Mouse (Mus musculus) c-Kit-positive CD71-negative TER-119-negative erythroid progenitor cells, embryonic 14.5 days (primary cell): ENCODE measurements at regions not wholly inside any gene's neighbourhood (a gene's known extent, or its start where the extent isn't known, plus 50 kb on each side); places are given as distances from the start of the nearest gene placed in this dataset.

Source experiments
- DNase-seq: peaks from one replicate; pipeline ENCODE4 v3.0.0-alpha.2; 2013; ENCODE audit warnings: low read depth

DNA sequence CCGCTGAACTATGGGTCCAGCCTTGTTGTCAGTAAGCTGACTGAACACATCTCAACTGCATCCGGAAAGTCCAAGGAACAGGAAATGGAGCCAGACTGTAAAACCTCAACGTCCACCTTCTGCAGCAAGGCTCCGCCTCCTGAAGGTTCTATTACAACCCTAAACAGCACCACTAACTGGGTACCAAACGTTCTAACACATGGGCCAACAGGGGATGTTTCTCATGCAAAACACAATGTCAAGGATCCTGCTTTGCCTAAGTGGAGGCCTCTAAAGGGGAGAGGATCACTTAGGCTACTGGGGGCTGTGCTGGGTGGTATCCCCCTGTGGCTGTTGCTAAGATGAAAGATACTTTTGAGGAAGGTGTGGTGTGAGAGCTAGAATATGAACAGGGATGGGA lies 51.0 kb upstream of the Stt3b start:
- DNase-seq, result no peak

DNA sequence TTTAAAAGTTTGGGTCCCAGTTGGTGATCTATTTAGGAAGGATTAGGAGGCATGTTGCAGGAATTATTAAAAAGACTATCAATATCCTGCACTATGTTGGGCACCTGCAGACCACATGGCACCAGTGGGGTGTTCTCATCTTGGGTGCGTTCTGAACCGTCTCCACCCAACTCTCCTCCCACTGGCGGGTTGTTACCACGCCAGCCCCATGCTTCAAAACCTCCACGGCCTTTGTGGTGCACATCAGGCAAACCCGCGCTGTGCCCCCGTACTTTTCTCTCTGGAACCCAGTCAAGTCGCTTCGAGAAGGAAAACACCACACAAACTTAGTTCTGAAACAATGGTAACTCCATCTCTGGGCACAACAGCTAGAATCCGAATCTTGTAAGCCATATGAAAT lies 51.7 kb upstream of the Stt3b start:
- no peak for DNase-seq

DNA sequence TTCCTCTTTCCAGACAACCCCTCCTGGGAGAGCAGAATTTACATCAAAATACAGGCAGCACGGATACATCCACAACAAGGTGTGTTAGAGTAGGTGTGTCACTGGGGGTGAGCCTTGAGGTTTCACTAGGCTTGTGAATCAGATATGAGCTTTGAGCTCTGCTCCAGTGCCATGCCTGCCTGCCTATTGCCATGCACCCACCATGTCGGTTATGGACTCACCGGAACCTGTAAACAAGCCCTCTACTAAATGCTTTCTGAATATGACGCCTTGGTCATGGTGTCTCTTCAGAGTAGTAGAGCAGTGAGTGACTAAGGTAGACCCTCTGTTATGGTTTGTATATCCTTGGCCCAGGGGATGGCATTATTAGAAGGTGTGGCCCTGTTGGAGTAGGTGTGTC lies 52.3 kb upstream of the Stt3b start:
- no peak for DNase-seq

GRCm38 (mm10) chr9:115364919-115365861 lies 55.0 kb upstream of the Stt3b start:
- DNase-seq, result no peak

DNA sequence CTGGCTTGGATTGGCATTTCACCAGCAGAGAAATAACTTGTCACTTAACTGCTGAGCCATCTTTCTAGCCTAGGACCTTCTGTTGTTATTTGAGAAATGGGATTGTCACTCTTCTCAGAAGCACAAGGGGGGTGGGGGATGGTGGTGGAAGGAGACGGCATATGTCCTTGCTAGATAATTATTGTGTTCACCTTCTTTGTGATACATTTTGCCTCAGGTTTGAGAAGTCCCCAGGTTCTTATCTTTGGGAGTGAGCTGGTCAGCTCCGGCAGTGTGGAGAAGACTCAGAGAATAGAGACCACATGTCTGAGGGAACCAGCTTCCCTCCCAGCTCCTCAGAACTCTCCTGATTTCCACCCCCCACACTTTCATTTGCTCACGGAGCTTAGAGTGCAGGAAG lies 57.6 kb upstream of the Stt3b start:
- DNase-seq, result no peak

DNA sequence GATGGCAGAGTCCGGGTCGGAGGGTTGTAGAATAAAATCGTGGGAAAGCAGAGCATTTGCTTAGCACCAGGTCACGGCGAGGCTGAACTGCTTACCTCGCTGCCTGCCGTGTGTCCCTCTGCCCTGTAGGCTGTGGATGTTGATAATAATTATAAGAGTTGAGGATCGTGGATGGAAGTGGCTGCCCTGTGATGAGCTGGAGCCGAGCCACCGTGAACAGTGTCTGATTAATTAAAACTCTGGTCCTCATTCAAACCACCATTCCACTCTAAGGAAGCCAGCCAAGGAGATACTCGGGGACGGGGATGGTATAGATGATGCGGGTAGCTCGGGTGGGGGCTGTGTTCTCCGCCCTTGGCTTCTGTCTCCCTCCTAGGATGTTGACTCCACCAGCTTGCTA lies 70.1 kb upstream of the Stt3b start:
- no peak for DNase-seq

DNA sequence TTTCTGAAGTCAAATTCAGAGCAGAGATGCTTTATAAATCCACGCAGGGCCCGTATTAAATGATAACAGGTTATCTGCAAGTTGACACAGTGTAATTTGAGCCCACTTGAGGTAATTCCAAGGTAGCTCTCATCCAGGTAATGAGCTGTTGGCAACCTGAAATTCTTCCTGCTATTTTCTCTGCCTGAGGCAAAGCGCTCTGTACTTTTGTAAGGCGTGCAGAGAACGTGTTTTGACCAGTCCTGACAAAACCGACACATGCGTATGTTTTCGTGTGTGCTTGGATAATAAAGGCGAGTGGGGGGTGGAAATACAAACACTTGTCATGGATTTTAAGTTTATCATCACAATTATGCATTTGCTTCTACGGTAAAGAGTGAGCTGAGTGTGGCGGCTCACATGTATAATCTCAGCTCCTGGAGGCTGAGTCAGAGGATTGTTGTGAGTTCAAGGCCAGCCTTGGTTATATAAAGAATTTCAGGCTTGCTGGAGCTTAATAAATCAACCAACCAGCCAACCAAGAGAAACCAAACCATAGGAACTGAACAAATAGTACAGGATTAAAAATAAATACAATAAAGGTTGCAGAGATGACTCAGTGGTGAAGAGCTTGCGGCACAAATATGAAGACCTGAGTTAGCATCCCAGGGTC lies 72.7 kb upstream of the Stt3b start:
- no peak for DNase-seq

- no peak for DNase-seq
These were observed 73.7 kb upstream of the Stt3b start for GRCm38 (mm10) chr9:115383935-115384334.

DNA sequence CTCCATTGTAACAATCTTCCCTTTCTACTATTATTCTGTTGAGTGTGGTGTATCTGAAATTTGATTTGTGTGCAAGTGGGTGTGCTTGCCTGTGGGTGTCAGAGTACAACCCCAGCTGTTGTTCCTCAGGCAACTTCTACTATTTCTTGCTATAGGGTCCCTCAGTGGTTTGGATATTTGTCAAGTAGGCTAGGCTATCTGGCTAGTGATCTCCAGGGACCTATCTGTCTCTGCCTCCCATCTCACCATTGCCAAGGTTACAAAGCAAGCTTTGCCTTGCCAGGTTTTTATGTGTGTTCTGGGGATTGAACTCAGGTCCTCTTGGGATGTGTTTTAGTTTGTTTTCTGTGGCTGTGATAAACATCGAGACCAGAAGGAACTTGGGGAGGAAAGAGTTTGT lies 74.1 kb upstream of the Stt3b start:
- no peak for DNase-seq

DNA sequence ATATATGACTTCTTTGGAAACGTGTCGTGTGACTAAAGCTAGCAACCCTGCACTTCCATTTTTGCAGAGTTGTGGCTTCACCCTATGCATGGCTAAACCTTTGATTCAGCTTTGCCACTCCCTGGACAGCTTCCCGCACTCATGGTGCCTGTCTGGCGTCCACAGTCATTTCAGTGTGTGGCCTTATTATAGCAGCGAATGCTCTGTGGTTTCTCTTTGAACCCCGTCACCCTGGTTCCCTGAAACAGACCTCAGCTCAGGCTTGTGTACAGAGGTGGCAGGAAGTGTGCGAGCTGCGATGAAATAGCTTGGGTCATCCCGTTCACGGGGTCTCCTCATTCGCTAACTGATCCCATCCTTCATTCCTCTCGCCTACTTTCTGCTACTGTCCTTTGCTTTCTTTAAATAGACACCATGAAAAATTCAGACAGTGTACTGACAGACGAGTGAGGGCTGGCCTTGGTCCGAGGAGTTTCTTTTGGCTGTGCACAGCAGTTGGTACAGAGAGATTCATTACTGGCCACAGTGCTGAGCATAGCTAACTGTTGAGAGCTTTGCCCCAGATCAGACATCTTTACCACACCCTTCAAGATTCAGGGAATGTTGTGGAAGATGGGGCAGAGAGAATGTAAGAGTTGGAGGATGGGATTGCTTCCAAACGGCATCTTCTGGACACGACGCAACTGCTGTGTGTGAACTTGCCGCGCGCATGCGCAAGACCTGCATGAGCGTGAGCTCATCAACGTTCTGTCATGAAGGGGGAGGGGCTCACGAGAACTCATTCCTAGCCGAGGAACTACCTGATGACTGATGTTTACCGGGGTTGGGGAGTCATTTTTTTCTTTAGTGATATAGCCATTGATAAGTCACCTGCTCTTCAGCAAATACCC lies 77.5 kb upstream of the Stt3b start:
- peak; percentile 18 for DNase-seq

- DNase-seq, result no peak
These were observed 78.1 kb upstream of the Stt3b start for GRCm38 (mm10) chr9:115388361-115388759.

GRCm38 (mm10) chr9:115389082-115389481 lies 78.9 kb upstream of the Stt3b start:
- DNase-seq, result no peak

GRCm38 (mm10) chr9:115390880-115391281 lies 80.7 kb upstream of the Stt3b start:
- no peak for DNase-seq

DNA sequence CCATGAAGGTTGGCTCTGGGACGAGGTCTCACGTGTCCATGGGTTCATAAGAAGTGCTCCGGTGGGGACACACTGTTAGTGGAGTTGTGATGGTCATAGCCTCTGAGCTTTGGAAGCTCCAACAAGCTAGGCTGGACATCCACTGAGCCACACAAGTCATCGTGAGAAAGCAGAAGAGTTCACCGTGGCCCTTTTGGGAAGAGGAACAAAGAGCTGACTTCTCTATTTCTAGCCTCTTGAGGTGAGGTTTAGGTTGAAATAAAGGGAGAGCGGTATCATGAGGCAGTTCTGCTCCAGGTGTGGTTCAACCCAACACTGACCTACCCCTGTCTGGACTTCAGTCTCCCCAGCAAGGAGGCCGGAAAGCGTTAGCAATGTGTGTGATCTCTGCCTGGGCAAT lies 85.3 kb upstream of the Stt3b start:
- no peak for DNase-seq

DNA sequence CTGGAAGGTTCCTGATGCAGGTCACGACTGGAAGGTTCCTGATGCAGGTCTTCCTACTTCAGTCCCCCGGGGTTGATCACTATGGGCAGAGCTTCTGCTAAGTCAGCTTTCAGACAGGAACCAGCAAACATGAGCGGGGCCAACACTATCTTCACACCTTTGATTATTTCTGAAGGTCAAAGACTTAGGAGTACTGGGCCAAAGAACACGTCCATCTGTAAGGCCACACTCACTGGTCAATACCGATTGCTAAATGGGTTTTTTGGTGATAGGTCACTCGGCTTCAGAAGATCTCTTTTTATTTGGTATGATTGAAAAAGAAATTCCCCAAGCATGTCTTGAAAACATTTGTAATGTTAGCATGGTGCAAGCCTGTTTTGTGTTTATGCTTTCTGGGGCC lies 90.2 kb upstream of the Stt3b start:
- no peak for DNase-seq

DNA sequence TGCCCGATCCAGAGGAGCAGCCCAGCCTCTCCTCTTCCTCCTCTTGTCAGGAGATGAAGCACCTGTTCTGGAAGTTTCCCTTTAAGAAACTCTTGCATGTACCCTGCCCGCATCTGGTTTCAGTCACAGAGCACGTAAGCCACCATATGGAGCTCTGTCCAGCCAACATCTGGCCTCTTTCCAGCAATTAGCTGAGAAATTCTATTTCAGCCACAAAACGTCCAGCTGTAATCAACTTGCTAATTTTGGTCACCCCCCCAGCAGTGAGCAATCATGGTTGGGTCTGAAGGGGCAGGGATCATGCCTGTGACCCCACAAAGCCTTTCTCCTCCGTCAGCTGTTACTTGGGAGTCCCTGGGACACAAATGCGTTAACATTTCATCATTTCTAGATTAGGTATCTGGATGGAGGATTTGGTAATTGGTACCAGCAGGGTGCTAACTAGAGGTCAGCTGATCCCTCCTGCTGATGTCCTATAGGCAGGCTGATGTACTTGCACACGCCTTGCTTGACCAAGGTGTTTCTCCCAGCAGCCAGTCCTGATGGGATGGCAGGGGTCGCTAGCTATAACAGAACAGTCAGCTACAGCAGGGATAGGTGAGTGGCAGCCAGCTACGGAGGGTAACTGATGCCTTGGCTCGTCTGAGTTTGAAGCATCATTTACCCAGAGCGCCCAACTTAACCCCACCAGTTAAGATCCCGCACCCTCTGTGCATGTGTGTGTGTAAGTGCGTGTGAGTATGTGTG lies 91.4 kb upstream of the Stt3b start:
- DNase-seq, result no peak

GRCm38 (mm10) chr9:115402661-115403060 lies 92.4 kb upstream of the Stt3b start:
- DNase-seq, result no peak

DNA sequence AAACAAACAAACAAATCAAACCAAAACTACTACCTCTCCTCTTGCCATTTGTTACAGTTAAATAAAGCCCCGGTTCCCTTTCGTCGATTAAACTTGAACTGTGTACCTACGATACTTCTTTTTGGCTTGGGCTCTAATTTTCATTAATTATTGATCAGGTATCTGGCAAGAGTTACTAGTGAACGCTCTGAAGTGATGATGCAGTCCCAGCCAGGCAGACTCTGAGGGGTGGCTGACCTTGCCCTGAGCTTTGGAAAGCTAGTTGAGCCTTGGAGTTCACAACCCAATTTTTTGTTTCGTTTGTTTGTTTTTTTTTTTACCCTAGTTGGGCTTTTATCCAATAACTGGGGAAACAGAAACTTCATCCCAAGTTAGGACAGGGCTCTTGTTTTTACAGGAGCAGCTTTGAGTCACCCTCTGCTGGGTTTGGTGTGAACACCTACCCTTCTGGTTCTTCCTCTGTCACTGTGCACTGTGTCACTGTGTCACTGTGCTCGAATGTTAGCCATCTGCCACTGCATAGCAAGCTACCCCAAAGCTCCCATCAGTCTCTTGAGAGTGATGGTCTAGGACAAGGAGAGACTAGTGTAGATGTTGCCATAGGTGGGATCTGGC lies 93.2 kb upstream of the Stt3b start:
- DNase-seq, result no peak

DNA sequence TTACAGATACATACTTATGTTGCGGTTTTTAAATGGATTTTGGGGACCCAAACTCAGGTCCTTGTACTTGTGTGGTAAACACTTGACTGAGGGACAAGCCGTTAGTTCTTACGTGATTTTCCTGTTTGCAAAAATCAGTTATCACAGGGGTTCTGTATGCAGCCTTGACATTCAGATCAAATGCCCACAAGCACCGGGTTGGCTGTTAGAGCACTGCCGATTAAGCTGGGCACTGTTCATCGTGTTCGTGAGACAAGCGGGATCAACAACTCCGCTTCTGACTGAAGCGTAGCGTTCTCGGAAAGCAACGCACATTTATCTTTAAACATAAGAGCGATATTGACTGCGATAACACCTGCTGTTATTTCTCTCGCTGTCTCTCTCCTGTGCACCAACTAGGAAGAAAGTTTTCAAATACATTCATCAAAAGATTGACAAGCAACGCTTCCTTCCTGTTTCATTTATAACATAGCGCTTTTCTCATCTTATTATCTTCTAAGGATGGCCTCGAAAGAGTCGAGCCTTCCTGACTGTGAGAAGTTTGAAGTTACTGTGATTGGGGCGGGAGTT lies 97.8 kb upstream of the Stt3b start:
- DNase-seq, result no peak

GRCm38 (mm10) chr9:115408886-115409285 lies 98.7 kb upstream of the Stt3b start:
- DNase-seq, result no peak

- no peak for DNase-seq
These were observed 104.0 kb upstream of the Stt3b start for GRCm38 (mm10) chr9:115414190-115414589.
